Mouse (Mus musculus): ENCODE data around the gene Ezr.
A peak's percentile ranks its signal among the peaks of the same experiment; 100 is the strongest.

The Ezr gene

DNA sequence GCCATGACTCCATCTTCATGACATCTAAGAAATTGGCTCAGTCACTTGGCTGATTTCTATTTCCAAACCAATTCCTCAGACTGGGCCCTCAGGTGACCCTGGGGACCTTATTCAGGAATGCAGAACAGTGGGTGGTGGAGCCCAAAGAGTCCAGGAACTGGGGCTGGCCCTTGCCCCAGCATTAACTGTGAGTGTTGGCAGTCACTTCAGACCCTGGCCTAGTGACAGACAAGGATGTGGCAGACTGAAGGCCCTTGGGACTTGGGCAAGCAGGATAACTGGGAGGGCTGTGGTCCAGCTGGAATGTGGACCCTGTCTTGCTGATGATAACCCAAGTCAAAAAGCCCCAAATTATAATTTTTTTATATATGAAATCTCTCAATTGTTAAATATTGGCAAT is 6.5 kb upstream of the Ezr start:
- DNase-seq = peak; percentile 80

DNA sequence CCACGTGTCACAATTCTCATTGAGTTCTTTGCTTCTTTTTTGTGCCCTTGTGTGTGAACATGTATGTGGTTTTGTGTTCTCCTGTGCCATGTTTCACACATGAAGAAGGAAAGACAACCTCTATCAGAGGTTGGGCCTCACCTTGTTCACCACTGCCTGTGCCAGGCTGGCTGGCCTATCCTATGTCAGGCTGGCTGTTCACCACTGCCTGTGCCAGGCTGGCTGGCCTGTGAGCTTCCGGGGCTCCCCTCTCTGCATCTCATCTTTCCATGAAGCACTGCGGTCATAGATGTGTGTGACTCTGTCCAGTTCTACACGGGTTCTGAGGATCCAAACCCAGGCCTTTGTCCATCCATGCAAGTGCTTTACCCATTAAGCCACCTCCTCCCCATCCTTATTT is 4.7 kb upstream of the Ezr start:
- no peak for DNase-seq

DNA sequence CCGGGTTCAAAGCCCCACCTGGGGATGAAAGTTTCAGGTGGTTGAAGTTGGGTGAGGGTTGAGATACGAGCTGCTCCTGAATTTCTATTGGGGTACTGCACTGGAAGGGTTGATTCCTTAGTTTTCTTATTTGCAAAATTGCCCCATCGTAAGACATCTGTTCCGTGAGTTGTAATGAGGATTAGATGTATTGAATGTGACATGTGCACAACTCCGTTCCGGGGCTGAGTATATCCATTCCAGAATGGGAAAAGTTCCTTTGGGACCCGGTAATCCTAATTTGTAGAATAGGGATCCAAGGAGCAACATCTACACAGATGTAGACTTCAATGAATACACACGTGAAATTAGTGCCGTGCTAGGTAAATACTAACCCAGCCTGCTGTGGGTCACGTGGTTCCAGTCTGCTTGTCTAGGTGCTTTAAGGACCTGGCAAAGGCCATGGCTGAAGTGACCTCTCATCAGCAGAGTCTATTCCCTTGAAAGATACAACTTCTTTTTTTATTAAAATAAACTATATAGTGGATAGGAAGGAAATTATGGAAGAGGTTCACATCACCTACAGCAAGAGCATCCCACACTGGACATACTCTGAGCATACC is 1.3 kb upstream of the Ezr start:
- DNase-seq = no peak

DNA sequence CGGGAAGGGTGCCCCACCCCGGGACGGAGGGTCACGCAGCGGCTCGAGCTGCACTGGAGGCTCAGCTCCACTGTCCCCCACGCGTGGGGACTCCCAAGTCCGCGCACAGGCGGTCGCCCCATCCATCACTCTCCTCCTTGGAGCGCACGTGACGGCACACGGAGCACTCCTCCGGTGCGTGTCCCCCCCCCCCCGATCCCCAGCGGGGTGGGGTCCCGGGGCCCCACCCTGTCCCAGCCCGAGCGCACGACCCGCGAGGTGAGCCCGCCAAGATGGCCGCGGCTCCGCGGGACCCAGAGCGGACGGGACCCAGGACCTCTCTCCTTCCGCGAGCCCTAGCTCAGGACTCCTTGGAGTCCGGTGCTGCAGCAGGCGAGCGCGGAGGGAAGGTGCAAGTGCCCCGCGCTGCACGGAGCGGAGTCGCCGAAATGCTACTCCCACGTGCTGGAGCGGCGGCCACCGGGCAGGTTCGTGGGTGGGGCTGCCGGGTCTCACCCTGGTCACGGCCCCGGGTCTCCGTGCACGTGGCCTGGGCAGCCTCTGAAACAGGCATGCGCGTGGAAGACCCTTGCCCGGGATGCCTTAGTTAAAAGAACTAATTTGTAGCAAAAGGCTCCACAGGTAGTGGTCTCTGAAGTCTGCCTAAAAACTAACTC is 550 bp upstream of the Ezr start:
- no peak for DNase-seq

DNA sequence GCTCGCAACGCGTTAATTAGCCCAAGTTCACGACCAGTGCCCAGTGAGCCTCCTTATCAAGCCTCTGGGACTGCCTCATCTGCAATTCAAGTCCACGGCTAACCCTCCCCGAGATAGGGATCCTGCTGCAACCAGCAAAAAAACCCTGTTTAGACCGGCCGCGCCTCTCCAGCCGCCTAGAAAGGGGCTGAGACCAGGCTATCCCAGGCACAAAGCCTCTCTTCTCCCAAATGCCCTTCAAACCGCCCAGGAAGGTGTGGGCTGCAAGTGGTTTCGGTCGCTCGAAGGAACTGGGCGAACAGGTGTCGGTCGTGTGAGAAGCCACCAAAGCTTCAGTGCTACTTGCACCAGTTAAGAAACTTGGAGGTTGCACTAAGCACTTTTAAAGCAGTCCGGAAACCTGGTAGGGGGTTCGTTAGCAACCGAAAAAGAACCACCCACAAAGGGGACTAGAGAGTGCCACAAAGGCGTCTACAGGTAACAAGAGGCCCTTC is 504 bp downstream of the Ezr start:
- DNase-seq = no peak

DNA sequence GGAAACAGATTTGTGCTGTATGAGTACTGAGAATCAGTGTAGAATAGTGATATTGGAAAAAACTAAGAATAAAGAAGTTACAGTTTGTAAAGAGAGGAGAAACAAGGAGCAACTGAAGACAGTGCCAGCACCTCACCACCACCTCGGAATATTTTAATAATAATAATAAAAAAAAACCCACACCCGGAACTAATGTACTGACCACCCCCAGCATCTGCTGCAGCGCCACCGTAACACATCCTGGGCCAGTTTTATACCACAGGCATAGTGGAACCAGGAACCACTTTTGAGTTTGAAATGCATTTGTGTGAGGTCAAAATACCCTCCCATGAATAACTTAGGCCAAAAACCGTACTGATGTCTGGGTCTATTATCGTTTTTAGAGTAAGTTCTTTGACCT is 1.3 kb downstream of the Ezr start:
- no peak for DNase-seq

DNA sequence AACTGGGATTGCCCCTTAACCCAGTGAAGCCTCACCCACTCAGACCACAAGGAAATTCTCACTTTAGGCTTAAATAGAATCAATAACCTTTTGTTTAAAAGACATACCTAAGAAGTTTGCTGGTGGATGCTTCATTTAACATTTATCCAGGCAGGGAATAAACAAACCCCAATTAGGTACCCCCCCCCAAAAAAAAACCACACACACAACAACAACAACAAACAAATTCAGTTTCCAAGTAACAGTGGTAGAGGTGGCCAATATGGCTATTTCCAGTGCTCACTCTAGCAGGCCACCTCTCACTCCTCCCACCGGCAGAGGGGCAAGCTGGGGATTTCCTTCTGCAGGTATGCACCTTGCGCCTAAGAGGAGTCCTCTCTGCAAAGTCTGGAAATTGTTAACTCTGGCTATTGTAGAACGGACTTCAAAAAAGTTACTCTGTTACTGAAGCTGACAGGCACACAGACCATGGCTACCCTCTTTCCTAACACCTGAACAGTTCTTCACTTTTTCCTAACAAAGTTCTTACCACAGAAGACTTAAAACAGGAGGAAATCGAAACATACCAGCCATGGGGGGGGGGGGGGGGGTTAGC is 2.0 kb downstream of the Ezr start:
- no peak for DNase-seq

DNA sequence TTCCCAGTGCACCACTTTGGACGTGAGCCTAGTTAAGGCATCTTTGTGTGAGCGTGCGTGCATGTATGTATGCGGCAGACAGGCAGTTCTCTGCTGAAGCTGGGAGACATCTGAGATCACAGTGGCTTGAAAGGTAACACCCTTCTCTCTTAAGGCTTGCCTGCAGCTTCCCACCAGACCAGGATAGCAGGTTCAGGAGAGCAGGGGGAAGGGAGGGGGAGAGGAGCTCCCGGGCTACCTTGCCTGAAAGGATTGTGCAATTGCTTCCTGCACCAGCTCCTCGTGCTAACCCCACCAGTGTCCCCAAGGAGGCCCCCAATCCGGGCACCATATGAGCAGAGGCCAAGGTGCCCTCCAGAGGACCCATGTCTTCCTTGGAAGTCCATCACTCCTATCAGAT is 3.0 kb downstream of the Ezr start:
- DNase-seq = no peak

DNA sequence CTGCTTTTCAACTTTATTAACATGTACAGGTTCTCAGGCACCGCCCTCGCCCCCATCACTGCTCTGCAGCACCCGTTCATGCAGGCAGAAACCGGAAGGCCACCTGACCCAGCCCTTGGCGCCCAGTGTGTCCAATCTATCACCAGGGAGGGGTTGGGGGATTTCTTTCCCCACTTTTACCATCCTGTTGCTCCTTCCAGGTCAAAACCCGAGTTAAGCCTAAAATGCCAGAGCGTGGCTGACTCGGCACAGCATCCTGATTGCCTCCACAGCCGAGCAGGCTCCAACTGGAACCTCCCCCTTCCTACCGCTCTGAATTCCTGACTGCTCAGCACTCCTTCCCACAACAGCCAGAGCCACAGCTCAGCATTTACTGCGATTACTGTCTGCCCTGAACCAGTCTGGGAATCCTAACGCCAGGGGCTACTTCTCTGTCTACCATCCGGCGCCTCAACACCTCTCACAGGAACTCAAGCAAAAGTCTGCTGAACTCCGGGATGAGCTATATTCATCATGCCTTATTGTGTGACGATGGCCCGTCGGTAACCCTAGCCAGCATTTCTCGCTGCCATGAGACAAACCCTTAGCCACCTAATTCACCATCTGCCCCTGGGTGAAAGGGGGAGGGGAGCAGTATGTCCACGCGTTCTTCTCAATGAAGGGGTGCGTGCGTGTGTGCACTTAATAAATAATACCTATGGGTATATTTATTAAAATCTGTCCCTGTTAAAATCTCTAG is 3.6 kb downstream of the Ezr start:
- DNase-seq = no peak

DNA sequence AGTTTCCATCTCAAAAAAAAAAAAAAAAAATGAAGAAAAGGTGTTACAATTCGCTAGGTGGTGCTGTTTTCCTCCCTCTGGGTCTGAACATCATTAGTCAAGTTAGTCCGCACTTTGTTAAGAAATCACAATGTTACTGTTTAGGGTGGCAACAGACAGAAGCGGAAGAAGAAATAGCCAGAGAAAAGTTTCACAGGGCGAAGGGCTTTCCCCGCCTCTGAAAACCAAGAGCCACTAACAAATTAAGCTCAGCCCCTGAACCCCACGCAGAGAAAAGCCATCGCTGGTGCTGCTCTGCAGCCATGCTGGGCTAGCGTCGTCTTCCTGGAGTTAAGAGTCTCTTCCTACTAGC is 4.3 kb downstream of the Ezr start:
- peak; percentile 58 for DNase-seq

DNA sequence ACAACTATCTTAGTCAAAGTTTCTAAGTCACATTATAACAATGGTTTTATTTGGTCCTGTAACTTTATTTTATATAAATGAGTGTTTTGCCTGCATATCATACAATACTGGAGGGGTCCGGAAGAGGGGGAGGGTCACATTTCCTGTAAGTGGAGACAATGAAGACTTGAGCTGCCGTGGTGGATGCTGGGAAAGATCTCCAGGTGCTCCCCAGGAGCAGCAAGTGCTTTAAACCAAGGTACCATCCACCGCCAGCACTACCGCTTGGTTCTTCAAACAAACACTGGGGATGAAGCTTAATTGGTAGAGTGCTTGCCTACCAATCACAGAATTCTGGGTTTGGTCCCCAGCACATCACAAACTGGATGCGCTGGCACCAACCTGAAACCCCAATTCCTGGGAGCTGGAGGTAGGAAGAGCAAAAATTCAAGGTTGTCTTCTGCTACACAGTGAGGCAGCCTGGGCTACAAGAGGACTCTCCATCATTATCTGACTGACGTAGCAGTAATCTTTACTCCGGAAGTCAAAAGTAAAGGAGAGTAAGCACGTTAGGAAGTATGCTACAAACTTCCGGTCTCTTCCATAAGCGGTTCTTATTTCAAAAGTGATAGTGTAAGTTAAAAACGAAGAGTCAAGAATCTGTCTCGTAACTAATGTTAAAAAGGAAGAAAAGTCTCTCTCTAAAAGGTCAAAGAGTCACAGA is 4.8 kb downstream of the Ezr start:
- no peak for DNase-seq

DNA sequence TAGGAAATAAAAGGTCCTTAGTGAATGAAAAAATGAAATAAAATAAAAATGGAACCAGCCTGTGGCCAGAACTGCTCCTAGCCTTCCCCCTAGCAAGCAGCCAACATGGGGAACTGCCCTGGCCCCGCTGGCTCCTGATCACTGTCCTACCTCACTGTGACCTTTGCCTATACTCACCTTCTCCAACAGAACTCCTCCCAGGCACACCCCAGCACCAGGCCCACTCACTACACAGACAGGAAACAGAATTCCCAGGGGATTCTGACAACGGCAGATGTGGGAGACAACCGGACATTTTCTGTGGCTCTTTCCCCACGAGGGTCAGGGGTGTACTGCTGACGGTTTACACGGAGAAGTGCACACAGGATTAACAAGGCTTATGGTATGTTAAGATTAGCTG is 5.5 kb downstream of the Ezr start:
- no peak for DNase-seq

DNA sequence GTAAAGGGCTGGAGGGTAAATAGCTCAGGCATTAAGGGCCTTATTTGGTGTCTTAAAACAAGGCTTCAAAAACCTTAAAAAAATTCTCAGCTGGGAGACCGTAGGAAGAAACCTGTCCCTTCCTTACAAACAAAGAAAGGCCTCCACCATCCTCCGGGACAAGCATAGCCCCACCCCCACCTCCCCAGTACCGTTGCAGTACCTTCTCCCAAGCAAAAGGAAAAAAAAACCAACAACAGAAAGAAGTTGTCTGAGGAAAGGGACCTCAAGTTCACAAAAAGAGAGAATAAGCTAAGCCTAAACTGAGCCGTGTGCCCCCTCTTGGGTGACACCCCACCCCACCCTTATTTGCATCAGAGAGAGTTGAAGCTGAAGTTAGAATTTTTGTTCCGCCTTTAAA is 6.0 kb downstream of the Ezr start:
- DNase-seq = no peak

DNA sequence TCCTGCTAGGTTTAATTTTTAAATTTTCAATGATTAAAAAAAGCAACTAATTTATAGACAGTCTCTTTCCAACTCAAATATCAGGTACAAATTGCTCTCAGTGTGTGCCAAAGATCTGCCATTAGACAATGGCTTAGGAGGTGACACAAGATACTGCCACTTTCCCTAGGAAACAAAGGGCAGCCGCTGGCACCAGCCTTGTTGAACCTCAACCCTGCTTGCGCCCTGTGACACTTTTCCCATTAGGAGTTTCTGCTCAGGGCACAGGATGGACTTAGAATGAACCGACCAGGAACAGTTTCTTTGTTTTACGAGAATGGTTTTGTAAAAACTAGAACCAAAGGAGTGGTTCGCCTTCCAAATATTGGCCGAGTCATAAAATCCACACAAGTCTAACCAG is 6.5 kb downstream of the Ezr start:
- no peak for DNase-seq

DNA sequence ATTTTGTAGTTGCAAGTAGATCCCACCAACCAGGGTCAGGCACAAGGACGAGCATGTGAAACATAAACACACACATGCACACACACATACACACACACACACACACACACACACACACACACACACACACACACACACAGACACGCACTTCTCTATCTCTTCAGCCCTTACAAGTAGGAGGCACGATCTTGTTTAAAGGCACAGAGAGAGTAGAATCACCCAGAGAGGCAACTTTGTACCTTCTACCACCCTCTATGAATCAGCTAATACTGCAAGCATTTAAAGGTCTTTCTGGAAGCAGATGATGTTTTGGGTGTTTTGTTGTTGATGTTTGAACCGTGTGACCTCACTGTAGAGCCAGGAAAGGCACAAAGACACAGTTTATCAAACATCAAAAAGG is 6.9 kb downstream of the Ezr start:
- no peak for DNase-seq

DNA sequence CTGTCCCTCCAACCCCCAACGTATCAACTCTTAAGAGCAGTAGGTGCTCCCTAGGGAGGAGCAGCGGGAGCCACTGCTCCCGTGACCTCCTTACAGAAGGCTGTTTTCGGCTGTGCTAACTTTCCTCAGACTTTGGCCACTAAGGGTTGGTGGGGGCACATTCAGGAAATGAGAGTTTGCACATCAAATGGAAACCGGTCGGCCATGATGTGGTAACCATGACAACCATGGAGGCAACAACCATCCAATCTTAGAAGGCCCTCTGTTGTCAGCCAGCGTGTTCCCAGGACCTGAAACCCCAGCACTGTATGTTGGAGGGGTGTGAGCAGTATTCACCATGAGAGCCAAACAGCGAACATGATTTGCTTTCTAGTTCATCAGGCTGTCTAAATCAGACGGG is 7.4 kb downstream of the Ezr start:
- DNase-seq = no peak

DNA sequence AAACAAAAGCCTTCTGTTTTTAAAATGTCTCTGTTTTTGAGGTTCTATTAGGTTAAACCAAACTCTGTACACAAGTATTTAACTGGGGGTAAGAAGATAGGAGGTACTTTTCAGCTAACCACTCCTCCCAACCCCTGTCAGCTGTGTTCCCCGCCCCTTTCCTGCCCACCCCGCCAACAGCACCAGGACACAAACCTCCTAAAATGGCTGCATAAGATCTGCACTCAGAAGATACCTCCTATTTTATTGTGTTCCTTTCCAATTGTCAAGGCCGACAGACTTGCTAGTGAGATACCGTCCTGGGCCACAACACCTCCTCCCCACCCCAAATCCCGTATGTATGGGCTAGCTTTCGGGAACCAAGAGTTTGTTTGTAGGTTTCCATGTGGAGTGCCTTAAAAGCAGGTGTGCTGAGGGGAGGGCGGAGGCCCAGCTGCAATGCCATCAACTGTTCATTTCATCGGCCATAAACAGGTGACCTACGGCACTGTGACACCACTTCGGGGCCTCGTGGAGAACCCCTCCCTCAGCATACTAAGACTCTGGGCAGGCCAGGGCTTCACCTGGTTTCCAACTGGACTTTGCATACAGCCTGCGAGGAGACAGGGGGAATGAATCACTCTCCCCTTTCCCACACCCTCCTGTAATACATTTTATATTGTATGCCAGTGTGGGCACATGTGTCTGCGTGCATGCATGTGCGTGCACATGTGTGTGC is 9.2 kb downstream of the Ezr start:
- no peak for DNase-seq

DNA sequence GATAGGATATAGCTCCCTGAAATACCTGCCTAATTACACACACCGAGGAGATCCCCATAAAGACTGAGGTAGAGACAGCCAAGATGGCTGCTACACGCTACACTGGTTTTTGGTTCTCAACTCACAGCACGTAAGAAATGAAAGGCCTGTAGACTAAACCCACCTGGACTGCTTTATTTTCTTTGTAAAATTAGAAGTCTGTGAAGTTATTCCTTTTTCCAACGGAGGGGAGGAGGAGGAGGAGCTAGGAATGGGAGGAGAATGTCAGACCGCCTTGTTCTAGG is 10.2 kb downstream of the Ezr start:
- no peak for DNase-seq

DNA sequence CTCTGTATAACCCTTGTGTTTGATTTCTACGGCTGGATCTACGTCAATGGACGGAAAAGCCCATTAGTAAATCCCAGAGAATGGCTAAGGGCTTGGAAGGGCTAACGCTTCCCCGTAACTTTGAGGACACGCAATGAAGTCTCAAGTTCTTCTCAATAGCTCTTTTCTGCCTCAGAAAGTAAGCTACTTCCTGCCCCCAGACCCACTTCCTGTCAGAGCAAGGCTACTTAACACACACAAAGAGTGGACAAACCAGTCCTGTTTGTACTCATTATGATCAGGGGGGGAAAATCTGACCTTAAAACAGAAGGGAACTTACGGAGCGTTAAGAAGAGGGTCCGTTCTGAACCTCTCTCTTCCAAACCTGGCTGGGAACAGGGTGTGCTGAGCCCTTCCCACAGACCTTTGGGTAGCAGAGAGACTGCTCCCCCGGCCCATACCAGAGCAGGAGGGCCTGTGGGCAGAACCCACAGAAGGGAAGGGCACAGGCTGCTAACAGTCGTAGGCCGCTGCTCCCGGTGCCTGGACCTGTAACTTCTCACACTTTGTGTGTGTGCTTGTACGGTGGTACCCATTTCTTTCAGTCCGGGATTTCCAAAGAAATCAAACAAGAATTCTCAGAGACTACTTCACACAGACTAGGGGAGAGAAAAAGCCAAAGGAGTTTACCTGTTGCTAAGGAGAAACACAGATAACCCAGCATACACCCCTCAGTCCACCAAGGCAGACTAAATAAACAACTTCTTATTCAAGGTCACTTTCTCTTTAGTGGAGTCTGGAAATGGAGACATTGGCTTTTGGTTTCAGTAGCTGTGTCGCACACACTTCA is 10.7 kb downstream of the Ezr start:
- DNase-seq = no peak

DNA sequence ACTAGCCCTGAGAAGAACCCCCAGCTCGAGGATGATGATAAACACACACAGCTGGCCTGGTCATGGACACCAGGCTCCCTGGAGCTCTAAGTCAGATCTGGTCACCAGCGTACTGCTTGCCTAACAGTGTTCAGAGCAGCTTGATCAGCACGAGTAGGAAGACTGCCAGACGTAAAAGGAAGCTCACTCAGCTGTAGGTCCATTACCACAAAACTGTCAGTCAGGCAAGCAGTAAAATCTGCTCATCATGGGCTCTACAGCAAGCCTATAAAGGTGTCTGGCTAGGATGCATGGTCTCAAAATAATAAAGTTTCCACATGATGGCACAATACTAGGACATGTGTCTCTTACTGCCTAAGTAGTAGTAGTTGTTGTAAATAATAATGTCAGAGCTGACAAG is 13.0 kb downstream of the Ezr start:
- no peak for DNase-seq

DNA sequence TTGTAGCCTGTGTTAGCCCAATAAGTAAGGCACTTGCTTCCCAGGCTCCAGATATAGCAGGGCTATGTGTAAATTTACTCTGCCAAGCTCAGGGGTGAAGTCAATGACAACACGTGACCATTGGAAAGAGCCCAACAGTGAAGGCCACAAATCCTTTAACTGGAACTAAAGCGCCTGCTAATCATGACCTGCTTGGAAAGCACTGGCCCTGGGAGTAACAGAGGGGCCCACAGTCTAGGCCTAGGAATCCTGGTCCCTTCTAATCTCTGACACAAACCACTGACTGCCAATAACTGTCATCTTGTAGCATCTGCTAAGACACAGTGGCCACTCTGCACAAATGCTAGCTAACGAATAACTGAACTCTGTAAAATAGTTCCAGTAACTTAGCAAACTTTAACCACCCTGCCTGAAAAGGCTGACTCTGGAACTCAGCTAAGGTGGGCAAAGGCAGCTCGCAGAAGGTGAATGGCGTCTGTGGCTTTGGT is 14.2 kb downstream of the Ezr start:
- DNase-seq = no peak

DNA sequence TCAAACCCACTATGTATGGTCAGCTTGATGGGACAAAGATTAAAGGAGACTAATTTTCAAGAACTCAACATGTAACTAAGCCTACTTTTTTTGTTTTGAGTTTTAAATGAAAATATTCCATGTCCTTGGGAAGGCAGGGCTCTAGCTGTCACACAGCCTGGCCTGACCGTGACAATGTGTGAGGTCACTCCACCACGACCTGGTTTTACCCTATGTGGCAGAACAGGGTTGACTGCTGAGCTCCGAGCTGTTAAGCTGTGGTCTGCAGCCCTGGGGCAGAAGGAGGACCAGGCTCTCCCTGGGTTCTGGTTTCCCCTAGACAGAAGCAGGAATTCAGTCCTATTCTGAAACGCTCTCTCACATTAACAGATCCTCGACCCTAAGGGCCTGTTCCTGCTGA is 14.8 kb downstream of the Ezr start:
- no peak for DNase-seq

All from cerebellum, adult 9-10 months (tissue).